ENCODE assay signal across 14 mouse cellular contexts in genomic region chr2:169679951-169680350, GRCm38 (mm10). TPM values are rescaled to one million over a fixed set of nuclear protein-coding genes. Genes with fewer than 3 reads are reported as not detected.
DNase-seq lines count a peak whose midpoint lies in the region; ATAC-seq and TF ChIP-seq lines count a peak whose summit lies in the region.
"Had no signal": no experiment of that assay in that cellular context is flagged by ENCODE, and none has a peak within 500 bp of the region (broad histone marks: within the 10 kb centered on the region; RNA-seq: fewer than 3 reads in every experiment).

No protein-coding gene starts in this region.

- no peak for DNase-seq in kidney, adult 2 months
- DNase-seq in hindbrain, postnatal 0 days (ENCODE audit: low spot score): peak; percentile 48
- peak; percentile 62 for DNase-seq in retina, embryonic 14.5 days (ENCODE audit: low spot score)
- no peak for DNase-seq in lung, adult 18-20 months
- no peak for DNase-seq in urinary bladder, postnatal 25 days (ENCODE audit: low spot score)
- no peak for DNase-seq in urinary bladder, postnatal 4 days (ENCODE audit: low spot score in 2 of 2)
- DNase-seq: adrenal gland, postnatal 25 days; cerebellum, adult 9-11 months; left cerebral cortex, postnatal 4 days; lung, embryonic 14.5 days had no signal

- H3K36me3 ChIP-seq in kidney, embryonic 15.5 days: no peaks in the 10 kb centered on the region
- H3K36me3 ChIP-seq in kidney, adult 2 months (ENCODE audit: control insufficient read depth, insufficient read depth, low read length): no peaks in the 10 kb centered on the region
- no peaks in the 10 kb centered on the region for H3K36me3 ChIP-seq in hindbrain, postnatal 0 days (ENCODE audit: insufficient read depth, low read length)

- no peak overlapping the region for H3K4me2 ChIP-seq in kidney, embryonic 15.5 days
- no peak overlapping the region for H3K4me2 ChIP-seq in hindbrain, postnatal 0 days (ENCODE audit: low read depth, low read length)
- H3K4me2 ChIP-seq: lung, embryonic 14.5 days had no signal

- H3K27ac ChIP-seq in kidney, embryonic 15.5 days: peak overlapping the region; percentile 30; the same call in 1 of the 2 replicates
- no peak overlapping the region for H3K27ac ChIP-seq in kidney, adult 2 months (ENCODE audit: insufficient read depth, low read depth, low read length)
- no peak overlapping the region; the same call in 1 of the 2 replicates for H3K27ac ChIP-seq in hindbrain, postnatal 0 days
- H3K27ac ChIP-seq: kidney, postnatal 0 days had no signal

- no peak for TF ChIP-seq POLR2A in kidney, adult 2 months (IDR thresholded peaks at IDR 0.05; ENCODE audit: low read depth, low read length)

- H3K9me3 ChIP-seq in kidney, embryonic 15.5 days (replicated peaks): no peaks in the 10 kb centered on the region
- no peaks in the 10 kb centered on the region for H3K9me3 ChIP-seq in hindbrain, postnatal 0 days (ENCODE audit: low read length)

- no peaks in the 10 kb centered on the region for H3K27me3 ChIP-seq in kidney, embryonic 15.5 days
- no peaks in the 10 kb centered on the region for H3K27me3 ChIP-seq in kidney, adult 2 months (replicated peaks; ENCODE audit: control insufficient read depth, insufficient read depth, low read length)
- no peaks in the 10 kb centered on the region for H3K27me3 ChIP-seq in hindbrain, postnatal 0 days (ENCODE audit: insufficient read depth, low read length)
- H3K27me3 ChIP-seq: CH12.LX had no signal

- 51% methylated on average over 5 of the region's 5 CpGs for WGBS in kidney, embryonic 15.5 days
- WGBS in kidney, adult 2 months: 63% methylated on average over 5 of the region's 5 CpGs
- WGBS in hindbrain, postnatal 0 days: 40% methylated on average over 5 of the region's 5 CpGs

- H3K4me3 ChIP-seq in kidney, embryonic 15.5 days (replicated peaks): no peak overlapping the region
- H3K4me3 ChIP-seq in kidney, adult 2 months (ENCODE audit: insufficient read depth, low read depth, low read length): no peak overlapping the region
- no peak overlapping the region for H3K4me3 ChIP-seq in hindbrain, postnatal 0 days (ENCODE audit: low read length)

- ATAC-seq in kidney, embryonic 15.5 days (replicated peaks; ENCODE audit: low FRiP score): no peak
- ATAC-seq in common myeloid progenitor, adult 5-6 weeks (replicated peaks; ENCODE audit: low read depth, poor library complexity, severe bottlenecking): 0 out of 2 replicates have a peak, but pooled peaks have one; percentile 34
- ATAC-seq in hindbrain, postnatal 0 days: no peak

- no peak overlapping the region for H3K9ac ChIP-seq in kidney, embryonic 15.5 days
- H3K9ac ChIP-seq in hindbrain, postnatal 0 days (replicated peaks; ENCODE audit: low read length): no peak overlapping the region
- H3K9ac ChIP-seq: lung, embryonic 14.5 days had no signal

- peaks cover 28% of the 10 kb centered on the region for H3K4me1 ChIP-seq in kidney, embryonic 15.5 days
- H3K4me1 ChIP-seq in kidney, adult 2 months (ENCODE audit: control insufficient read depth, insufficient read depth, low read length): no peaks in the 10 kb centered on the region
- no peaks in the 10 kb centered on the region for H3K4me1 ChIP-seq in hindbrain, postnatal 0 days (ENCODE audit: insufficient read depth, low read length)

- no peak for TF ChIP-seq CTCF in kidney, adult 2 months (conservative IDR thresholded peaks at IDR 0.05; ENCODE audit: insufficient read depth, insufficient read length, low read depth, low read length)
- no peak for TF ChIP-seq CTCF in hindbrain, postnatal 0 days (IDR thresholded peaks at IDR 0.05; ENCODE audit: low read depth)

RNA-seq across cellular contexts. Expression of gene Tshz2, which starts 47.1 kb away (rescaled TPM):
- polyA plus RNA-seq in kidney, embryonic 15.5 days (2015; fragmentation: Nextera tagmentation; extraction: Ambion mirVana): 14.5 and 17.8 TPM in 2 replicates
- 17.5 and 17.6 TPM in 2 replicates for polyA plus RNA-seq in kidney, adult 2 months (2012; rRNA removed)
- not detected in 2 replicates for total RNA-seq in common myeloid progenitor, adult 5-6 weeks (2017)
- 40.2 and 47.0 TPM in 2 replicates for total RNA-seq in hindbrain, postnatal 0 days (2014; rRNA removed)
- 29.0 and 31.4 TPM in 2 replicates for polyA plus RNA-seq in hindbrain, postnatal 0 days (2015; fragmentation: Nextera tagmentation; extraction: Ambion mirVana)
- total RNA-seq: CH12.LX had no signal

Comparison
In these comparisons a context has a peak if more than half of its experiments do, and no peak if none do; other contexts are left out.
1. DNase-seq: peak in hindbrain, postnatal 0 days (single experiment) and retina, embryonic 14.5 days (single experiment); none in kidney, adult 2 months (single experiment), lung, adult 18-20 months (0 of 2), urinary bladder, postnatal 25 days (single experiment) and urinary bladder, postnatal 4 days (0 of 2).